Mouse (Mus musculus) liver, embryonic 14.5 days (tissue): ENCODE results near the gene Dip2a. TPM values are rescaled to one million over a fixed set of nuclear protein-coding genes. Genes with fewer than 3 reads are reported as not detected.

ENCODE experiments used
- ATAC-seq: fragments of 200-750 bp; cut with Nextera tagmentation; 2 replicates; pipeline ENCODE4 v1.8.0; 2017; ENCODE audit warnings: moderate number of reproducible peaks, mild to moderate bottlenecking, moderate library complexity; ENCODE audit not compliant: insufficient read depth
- DNase-seq, 3 experiments: peaks; one replicate each; pipeline ENCODE4 v3.0.0-alpha.2; 2012 to 2013; ENCODE audit warnings: low read depth in 3 of 3, low spot score in 3 of 3
- H3K27ac ChIP-seq: fragments of 300-500 bp; sonication (generic); 2 replicates; pipeline ENCODE4 v1.5.1; 2014; ENCODE audit warnings: moderate library complexity, mild to moderate bottlenecking, control low read depth, inconsistent platforms
- H3K27me3 ChIP-seq: fragments of 300-500 bp; sonication (generic); 2 replicates; pipeline ENCODE4 v1.6.1; 2014; ENCODE audit warnings: mild to moderate bottlenecking, low read length, moderate library complexity; ENCODE audit not compliant: control insufficient read depth, insufficient read depth
- H3K36me3 ChIP-seq: fragments of 300-500 bp; sonication (generic); replicated peaks from 2 replicates; pipeline ENCODE4 v1.6.1; 2014; ENCODE audit warnings: low read depth; ENCODE audit not compliant: control insufficient read depth, insufficient read depth
- H3K4me1 ChIP-seq, 2 experiments: fragments of 200-500 bp in 1 of 2; fragments of 300-500 bp in 1 of 2; sonication (generic) in 1 of 2; replicated peaks; 2 replicates each; pipeline ENCODE4 v1.6.1; 2012 to 2014; ENCODE audit warnings: antibody characterized with exemption in 1 of 2, inconsistent platforms in 1 of 2, low read length in 1 of 2; ENCODE audit not compliant: control insufficient read depth in 2 of 2, insufficient read depth in 2 of 2
- H3K4me2 ChIP-seq: fragments of 300-500 bp; sonication (generic); 2 replicates; pipeline ENCODE4 v1.6.1; 2014; ENCODE audit warnings: low read depth, mild to moderate bottlenecking, control low read depth, moderate library complexity
- H3K4me3 ChIP-seq, 2 experiments: fragments of 200-500 bp in 1 of 2; fragments of 300-500 bp in 1 of 2; sonication (generic) in 1 of 2; 2 replicates each; pipeline ENCODE4 v1.5.1; 2012 to 2014; ENCODE audit warnings: low read depth in 2 of 2, low read length in 2 of 2, mild to moderate bottlenecking in 2 of 2, control low read depth in 1 of 2, inconsistent platforms in 1 of 2, moderate library complexity in 1 of 2; ENCODE audit not compliant: insufficient read depth in 1 of 2
- H3K9ac ChIP-seq: fragments of 300-500 bp; sonication (generic); replicated peaks from 2 replicates; pipeline ENCODE4 v1.6.1; 2014; ENCODE audit warnings: mild to moderate bottlenecking, control low read depth, moderate library complexity
- H3K9me3 ChIP-seq: fragments of 300-500 bp; sonication (generic); 2 replicates; pipeline ENCODE4 v1.6.1; 2016; ENCODE audit warnings: low read length, mixed read lengths; ENCODE audit not compliant: control insufficient read depth
- CTCF ChIP-seq: IDR thresholded peaks from 2 replicates; pipeline ENCODE4 v1.5.1; 2016; ENCODE audit warnings: antibody characterized with exemption, low read depth, control low read depth
- EP300 ChIP-seq: IDR thresholded peaks from 2 replicates; pipeline ENCODE4 v1.6.1; 2016; ENCODE audit warnings: antibody characterized with exemption, low read depth
- WGBS: fragments of 180-500 bp; shearing (Covaris S2); extraction: QIAGEN DNeasy Blood & Tissue Kit; methylation state at CpG from one replicate; pipeline ENCODE4 v1.1.7; 2014; ENCODE audit not compliant: insufficient replicate concordance; 5-methylcytosine and 5-hydroxymethylcytosine counted together
- polyA plus RNA-seq, 2 experiments: library from polyadenylated mRNA; depleted of rRNA in 1 of 2; stranded (reverse) in 1 of 2; unstranded in 1 of 2; fragments of >200 nt; fragmentation: Nextera tagmentation in 1 of 2; extraction: Ambion mirVana in 1 of 2; gene quantifications; 2 replicates each; pipeline versions ENCODE4 v1.2.1 to v1.2.3; 2012 to 2014

The Dip2a gene
- polyA plus RNA-seq, 2 experiments = 0.62 to 1.8 TPM

DNA sequence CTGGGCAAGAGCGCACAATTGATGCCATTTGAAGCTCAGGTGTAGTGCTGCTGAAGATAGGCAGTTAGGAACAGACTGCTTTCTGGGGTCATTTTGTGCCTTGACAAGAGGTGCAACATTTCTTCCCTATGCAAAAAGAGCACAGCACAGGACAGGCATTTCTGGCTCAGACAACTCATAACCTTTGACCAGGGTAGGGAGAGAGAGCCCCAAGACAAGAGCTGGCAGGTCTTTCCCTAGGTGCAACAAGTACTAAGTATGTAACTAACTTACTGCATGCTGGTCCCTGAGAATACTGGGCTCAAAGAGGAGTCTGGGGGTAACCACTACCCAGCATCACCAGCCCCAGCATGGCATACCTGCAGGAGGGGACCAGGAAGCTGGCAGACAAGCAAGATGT, 92.0 kb downstream of the Dip2a start:
- Histone ChIP-seq H3K4me1 (no peaks in the 10 kb centered on the region), H3K9me3 (no peaks in the 10 kb centered on the region), H3K27me3 (no peaks in the 10 kb centered on the region), H3K36me3 (no peaks in the 10 kb centered on the region), H3K27ac (no peak overlapping the region), H3K4me3 (no peak overlapping the region), H3K4me2 (no peak overlapping the region), H3K9ac (no peak overlapping the region)
- 60% methylated on average over 1 of the region's 1 CpGs for WGBS
- DNase-seq (no peak), ATAC-seq (no peak)
- TF ChIP-seq EP300 (no peak), CTCF (no peak)

DNA sequence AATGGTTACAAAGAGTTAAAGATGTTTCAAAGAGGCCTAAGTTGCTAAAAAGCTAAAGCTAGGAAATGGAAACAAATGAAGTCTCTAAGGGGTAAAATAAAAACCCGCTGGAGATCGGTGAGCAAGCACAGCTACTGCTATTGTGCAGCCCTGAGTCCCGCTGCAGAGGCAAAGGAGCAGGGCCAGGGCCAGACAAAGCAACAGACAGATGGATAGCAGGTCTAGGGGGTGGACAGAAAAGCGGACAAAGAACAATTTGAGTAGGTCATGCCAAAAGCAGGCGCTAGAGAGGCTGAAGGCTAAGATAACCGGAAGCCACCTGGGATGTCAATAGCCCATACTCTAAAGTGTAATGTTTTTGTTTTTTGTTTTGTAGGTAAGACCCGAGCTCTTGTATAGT, 94.2 kb downstream of the Dip2a start:
- ATAC-seq (no peak), DNase-seq (no peak)
- Histone ChIP-seq H3K9me3 (no peaks in the 10 kb centered on the region), H3K27ac (no peak overlapping the region), H3K4me3 (no peak overlapping the region), H3K27me3 (no peaks in the 10 kb centered on the region), H3K9ac (no peak overlapping the region), H3K4me1 (no peaks in the 10 kb centered on the region), H3K4me2 (no peak overlapping the region), H3K36me3 (no peaks in the 10 kb centered on the region)
- WGBS = 70% methylated on average over 7 of the region's 7 CpGs
- TF ChIP-seq CTCF = no peak
- no peak for TF ChIP-seq EP300

DNA sequence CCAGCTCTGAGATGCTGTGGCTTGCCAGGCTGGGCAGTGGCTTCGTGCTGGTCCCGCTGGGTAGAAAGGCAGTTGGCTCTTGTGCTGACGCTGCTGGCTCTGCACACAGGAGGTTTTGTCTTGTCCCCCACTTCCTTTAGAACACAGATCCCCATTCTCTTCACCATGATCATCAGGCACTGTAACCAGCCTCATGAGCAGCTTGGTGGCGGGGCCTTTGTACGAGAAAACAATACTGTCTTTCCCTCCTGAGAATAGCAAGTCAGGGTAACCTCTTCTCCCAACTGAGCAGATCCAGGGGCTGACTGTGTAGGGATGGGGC, 96.5 kb downstream of the Dip2a start:
- Histone ChIP-seq H3K36me3 (no peaks in the 10 kb centered on the region), H3K27ac (no peak overlapping the region), H3K9me3 (no peaks in the 10 kb centered on the region), H3K9ac (no peak overlapping the region), H3K4me3 (no peak overlapping the region), H3K4me1 (no peaks in the 10 kb centered on the region), H3K27me3 (no peaks in the 10 kb centered on the region), H3K4me2 (no peak overlapping the region)
- DNase-seq = no peak
- no peak for ATAC-seq
- TF ChIP-seq CTCF = no peak
- TF ChIP-seq EP300 = no peak
- 65% methylated on average over 5 of the region's 5 CpGs for WGBS

DNA sequence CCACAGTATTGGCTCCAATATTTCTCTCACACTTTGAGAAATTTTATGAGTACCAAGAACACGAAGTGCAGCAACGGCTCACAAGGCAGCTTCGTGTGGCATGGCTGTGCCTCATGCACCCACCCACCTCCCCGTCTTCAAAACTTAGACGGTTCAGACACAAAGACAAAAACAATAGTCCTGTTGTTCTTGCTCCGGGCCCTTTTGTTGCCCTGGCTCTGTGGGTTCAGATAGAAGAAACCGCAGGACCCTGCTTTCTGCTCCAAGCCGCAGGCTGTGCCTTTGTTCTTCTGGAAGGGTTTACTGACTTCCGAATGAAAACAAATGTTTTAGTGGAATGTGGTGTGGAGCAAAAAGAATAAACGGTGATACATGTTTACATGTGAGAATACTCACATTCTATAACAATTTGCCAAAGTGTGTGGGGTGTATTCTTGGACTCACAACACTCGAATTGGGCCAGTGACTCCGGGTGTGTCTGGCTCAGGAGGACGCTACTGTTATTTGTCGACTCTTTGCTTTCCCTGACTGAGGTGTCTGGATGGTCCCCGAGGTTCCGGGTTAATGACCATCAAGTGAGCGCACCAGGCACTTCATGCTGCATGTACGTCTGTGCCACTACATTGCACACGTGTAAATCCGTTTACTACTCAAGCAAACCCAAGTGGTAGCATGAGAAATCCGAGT, 97.0 kb downstream of the Dip2a start:
- TF ChIP-seq EP300 (no peak), CTCF (no peak)
- no peak overlapping the region for H3K9ac ChIP-seq
- no peaks in the 10 kb centered on the region for H3K4me1 ChIP-seq
- no peak overlapping the region for H3K4me3 ChIP-seq
- WGBS = 63% methylated on average over 21 of the region's 21 CpGs
- no peak for ATAC-seq
- H3K4me2 ChIP-seq = no peak overlapping the region
- H3K27me3 ChIP-seq = no peaks in the 10 kb centered on the region
- H3K9me3 ChIP-seq = no peaks in the 10 kb centered on the region
- H3K27ac ChIP-seq = no peak overlapping the region
- H3K36me3 ChIP-seq = no peaks in the 10 kb centered on the region
- DNase-seq = no peak

DNA sequence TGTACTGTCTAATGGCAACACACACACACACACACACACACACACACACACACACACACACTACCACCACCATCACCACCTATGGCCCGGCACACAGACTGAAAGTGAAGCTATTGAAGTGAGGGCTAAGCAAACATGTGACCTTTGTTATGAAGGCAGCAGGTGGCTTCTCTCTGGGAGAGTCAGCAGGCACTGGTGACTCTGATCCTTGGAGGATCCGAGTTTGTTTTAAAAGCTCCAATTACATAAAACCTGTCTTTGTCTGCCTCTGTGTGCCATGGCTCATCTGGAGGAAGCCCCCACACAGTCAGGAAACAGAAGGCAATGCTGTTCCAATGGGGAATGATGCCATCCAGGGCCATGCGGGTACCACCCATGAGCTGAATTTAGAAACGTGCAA, 98.5 kb downstream of the Dip2a start:
- ATAC-seq = no peak

More for the DNA sequence above, 98.5 kb downstream of the Dip2a start:
- H3K27ac ChIP-seq = no peak overlapping the region
- TF ChIP-seq CTCF (no peak), EP300 (no peak)
- H3K4me2 ChIP-seq = no peak overlapping the region
- H3K4me3 ChIP-seq = no peak overlapping the region
- no peak for DNase-seq
- no peaks in the 10 kb centered on the region for H3K9me3 ChIP-seq
- H3K36me3 ChIP-seq = no peaks in the 10 kb centered on the region
- WGBS = 40% methylated on average over 4 of the region's 4 CpGs
- H3K4me1 ChIP-seq = no peaks in the 10 kb centered on the region
- H3K9ac ChIP-seq = no peak overlapping the region
- H3K27me3 ChIP-seq = no peaks in the 10 kb centered on the region
